Mouse (Mus musculus) embryo, embryonic 11 days (tissue): Measurements from ENCODE around the gene Abhd16a.

ENCODE experiments used
- DNase-seq: peaks from one replicate; pipeline ENCODE4 v3.0.0-alpha.2; 2015

Gene Abhd16a

GRCm38 (mm10) chr17:35088825-35089644 lies at the start of gene Abhd16a:
Gene Abhd16a (plus strand): TSS chr17:35089263.
- peak; percentile 98 for DNase-seq

DNA sequence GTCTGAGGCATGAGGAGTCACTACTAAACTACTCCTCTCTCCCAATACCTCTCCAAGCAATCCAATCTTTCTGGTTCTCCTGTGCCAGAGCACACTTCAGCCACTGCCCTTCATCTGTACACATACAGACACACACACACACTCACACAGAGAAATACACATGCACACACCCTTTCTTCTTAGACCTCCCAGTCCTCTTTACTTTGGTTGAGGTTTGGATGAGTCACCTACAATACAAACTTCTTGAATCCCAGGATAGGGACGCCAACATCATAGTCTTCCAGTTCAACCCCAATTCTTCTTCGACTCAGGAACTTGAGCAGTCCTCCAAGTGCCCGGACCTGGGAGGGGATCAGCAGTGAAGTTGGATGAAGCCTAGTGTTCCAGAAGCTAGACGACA lies 45.3 kb upstream of the Abhd16a start:
- no peak for DNase-seq

- no peak for DNase-seq
Observed at GRCm38 (mm10) chr17:35044904-35045806, 43.9 kb upstream of the Abhd16a start.

GRCm38 (mm10) chr17:35045807-35046680 lies 43.0 kb upstream of the Abhd16a start:
- no peak for DNase-seq

- peak; percentile 99 for DNase-seq
Observed at GRCm38 (mm10) chr17:35046681-35047455, 42.2 kb upstream of the Abhd16a start, which contains the start of gene Msh5. Gene Msh5 (minus strand): TSS chr17:35046745.

DNA sequence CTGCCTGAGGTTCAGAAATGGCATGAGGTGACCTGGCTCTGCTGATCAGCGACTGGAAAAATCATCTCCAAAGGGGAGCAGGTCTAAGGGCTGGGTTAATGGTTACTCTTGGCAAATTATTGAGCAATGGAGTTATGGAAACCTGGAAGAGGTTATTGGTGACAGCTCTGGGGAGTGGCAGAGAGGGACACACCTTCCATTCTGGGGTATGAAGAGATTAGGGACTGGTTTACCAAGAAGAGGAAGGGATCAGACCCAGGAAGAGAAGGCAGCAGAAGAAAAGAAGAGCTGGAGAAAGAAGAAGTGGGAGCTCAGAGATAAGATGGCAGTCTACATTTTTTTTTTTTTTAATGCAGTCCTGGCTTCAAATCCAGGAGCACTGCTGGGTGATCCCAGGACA lies 41.4 kb upstream of the Abhd16a start:
- DNase-seq, result no peak

GRCm38 (mm10) chr17:35048149-35048931 lies 40.7 kb upstream of the Abhd16a start:
- no peak for DNase-seq

DNA sequence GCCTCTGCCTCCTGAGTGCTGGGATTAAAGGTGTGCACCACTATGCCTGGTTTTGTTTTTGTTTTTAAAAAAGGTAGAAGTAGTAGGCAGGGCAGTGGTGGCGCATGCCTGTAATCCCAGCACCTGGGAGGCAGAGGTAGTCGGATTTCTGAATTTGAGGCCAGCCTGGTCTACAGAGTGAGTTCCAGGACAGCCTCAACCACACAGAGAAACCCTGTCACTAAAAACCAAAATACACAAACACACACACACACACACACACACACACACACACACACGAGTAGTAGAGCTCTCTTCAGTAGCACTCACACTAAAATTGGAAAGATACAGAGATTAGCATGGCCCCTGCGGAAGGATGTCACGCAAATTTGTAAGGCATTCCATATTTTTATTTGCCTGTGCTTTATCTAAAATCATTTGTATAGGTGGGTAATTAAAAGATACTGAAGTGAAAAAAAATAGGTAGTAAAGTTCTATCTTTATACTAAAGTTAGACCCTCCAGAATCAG lies 40.1 kb upstream of the Abhd16a start:
- DNase-seq, result no peak

DNA sequence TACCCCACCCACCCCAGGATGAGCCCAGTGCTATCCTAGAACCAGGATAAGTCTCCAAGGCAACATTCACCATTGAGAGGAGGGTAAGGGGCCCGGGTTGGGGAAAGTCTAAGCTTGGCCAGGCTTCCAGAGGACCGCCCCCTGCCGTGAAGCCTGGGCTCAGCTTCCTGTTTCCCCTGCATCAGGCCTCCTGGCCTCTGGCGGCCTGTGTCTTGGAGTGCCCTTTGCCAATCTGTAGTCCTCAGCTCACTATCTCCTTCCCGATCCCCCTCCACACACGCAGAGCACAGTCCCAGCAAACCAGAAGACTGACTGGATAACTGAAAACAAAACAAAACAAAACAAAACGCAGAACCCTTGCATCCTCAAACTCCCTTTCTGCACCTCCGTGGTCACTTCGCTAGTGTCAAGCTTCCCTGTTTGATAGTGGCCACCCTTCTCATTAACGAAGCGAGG lies 39.5 kb upstream of the Abhd16a start, which contains the start of gene Clic1:
Clic1 (plus strand) TSS at position 406 of the 456 bp plus-strand sequence.
- peak; percentile 93 for DNase-seq

DNA sequence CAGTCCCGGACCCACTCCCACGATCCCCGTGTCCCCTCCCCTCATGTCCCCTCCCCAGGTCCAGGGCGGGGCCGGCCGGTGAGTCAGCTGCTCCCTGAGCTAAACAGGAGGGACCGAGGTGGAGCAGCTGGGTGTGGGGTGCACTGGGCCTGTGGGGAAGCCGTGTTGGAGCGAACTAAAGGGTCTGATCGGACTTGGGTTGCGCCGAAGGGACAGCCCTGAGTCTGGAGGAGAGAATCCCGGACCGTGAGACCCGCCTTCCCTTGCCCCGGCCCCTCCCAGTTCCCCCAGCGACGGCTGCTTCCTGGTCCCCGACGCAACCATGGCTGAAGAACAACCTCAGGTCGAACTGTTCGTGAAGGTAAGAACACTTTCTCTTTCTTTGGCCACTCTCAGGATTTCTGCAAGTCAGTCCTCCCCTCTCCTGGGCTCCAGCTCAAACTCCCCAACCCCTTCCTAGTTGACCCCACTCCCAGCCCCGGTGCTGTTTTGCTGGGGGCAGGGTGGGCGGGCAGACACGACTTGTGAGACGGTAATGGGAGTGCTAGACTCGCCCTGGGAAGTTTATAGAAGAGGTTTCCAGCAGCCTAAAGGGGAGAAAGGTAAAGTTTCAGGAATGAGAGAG lies 38.8 kb upstream of the Abhd16a start:
- peak; percentile 81 for DNase-seq

GRCm38 (mm10) chr17:35051156-35052086 lies 37.6 kb upstream of the Abhd16a start:
- DNase-seq, result peak; percentile 87

DNA sequence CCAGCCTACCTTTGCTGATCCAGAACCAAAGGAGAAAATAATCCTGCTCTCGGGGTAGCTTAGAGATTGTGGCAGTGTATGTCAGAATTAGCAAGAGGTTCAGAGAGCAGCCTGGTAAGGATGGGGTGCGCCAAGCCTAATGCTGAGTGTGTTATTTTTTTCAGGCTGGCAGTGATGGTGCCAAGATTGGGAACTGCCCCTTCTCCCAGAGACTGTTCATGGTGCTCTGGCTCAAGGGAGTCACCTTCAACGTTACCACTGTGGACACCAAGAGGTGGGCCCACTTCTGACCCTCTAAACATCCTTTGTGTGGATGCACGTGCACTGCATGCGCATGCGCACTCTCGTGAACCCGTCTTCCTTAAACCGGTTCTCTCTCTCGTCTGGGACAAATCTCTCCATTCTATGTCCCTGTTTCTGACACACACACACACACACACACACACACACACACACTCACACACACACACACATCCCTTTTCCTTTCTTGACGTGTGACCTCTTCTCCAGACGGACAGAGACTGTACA lies 36.7 kb upstream of the Abhd16a start:
- no peak for DNase-seq

DNA sequence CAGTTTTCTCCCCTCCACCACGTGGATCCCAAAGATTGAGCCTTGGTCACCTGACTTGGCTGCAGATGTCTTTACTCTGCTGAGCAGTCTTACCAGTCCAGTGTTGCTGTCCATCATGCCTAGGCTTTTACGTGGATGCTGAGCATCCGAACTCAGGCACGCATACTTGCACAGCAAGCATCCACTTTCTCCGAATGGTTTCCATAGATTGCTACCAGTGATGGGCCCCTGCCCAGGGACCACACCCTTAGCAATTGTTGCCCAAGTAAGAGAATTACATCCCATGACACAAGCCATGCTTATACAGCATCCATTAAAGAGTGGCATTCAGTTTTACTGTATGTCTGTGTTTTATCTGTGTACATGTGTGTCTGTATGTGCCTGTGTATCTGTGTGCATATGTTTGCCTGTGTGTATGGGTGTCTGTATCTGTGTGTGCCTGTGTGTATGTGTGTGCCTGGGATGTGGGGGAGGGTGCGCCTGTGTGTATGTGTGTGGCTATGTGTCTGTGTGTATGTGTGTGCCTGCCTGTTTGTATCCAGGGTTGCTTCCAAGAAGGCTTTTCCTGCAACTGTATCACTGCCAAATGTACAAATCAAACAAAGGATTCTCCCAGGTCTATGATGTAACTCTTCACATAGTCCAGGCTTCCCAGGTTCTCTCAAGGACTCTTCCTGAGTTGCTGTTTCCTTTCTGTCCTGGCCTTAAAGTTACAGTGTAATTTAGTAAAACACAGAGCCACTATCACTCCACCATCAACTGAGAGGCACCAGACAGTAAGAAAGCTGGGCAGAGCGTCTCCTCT lies 33.2 kb upstream of the Abhd16a start:
- no peak for DNase-seq

DNA sequence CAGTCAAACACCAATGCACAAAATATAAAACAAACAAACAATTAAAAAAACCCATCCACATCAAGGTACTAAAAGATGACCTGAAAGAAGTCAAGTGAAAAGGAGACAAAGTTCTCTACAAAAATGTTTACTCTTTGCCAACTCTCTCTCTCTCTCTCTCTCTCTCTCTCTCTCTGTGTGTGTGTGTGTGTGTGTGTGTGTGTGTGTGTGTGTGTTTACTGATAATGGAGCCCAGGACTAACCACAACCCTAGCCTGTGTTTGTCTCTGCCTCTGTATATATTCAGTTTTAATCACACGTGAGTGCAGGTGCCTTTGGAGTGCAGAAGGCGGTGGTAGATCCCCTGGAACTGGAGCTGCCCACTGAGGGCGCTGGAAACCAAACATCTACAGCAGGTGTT lies 32.0 kb upstream of the Abhd16a start:
- DNase-seq, result no peak

GRCm38 (mm10) chr17:35058316-35058715 lies 30.7 kb upstream of the Abhd16a start:
- DNase-seq, result no peak

- peak; percentile 99 for DNase-seq
Observed at GRCm38 (mm10) chr17:35058911-35059892, 29.9 kb upstream of the Abhd16a start, which contains the start of gene Ddah2. Gene Ddah2 (plus strand): TSS chr17:35059035.
